Mouse (Mus musculus) erythroblast, embryonic 14.5 days (primary cell): Measurements from ENCODE around the gene Eng.

Experiments
- GATA1 ChIP-seq: IDR thresholded peaks from 2 replicates; pipeline ENCODE4 v1.6.1; 2012; ENCODE audit warnings: low read length, inconsistent platforms, mixed read lengths
- TAL1 ChIP-seq: IDR thresholded peaks from 3 replicates; pipeline ENCODE4 v1.6.1; 2012; ENCODE audit warnings: low read length, inconsistent platforms, mixed read lengths

- TF ChIP-seq TAL1 (no peak), GATA1 (no peak)
Measured at GRCm38 (mm10) chr2:32722046-32722445, 75.7 kb downstream of the Eng start.
